Mouse (Mus musculus) liver, embryonic 11.5 days (tissue): ENCODE measurements at regions not wholly inside any gene's neighbourhood (a gene's known extent, or its start where the extent isn't known, plus 50 kb on each side); places are given as distances from the start of the nearest gene placed in this dataset.

Experiments
- ATAC-seq: fragments of 200-750 bp; cut with Nextera tagmentation; replicated peaks from 2 replicates; pipeline ENCODE4 v1.8.0; 2017; ENCODE audit warnings: moderate number of reproducible peaks, mild to moderate bottlenecking, moderate TSS enrichment, moderate library complexity; ENCODE audit not compliant: low FRiP score
- DNase-seq: peaks from one replicate; pipeline ENCODE4 v3.0.0-alpha.2; 2017; ENCODE audit warnings: low spot score
- H3K27ac ChIP-seq: fragments of 300-500 bp; sonication (generic); 2 replicates; pipeline ENCODE4 v1.5.1; 2014; ENCODE audit warnings: mild to moderate bottlenecking, low read depth, low read length, control low read depth
- H3K27me3 ChIP-seq: fragments of 300-500 bp; sonication (generic); replicated peaks from 2 replicates; pipeline ENCODE4 v1.6.1; 2014; ENCODE audit warnings: low read length, mixed read lengths; ENCODE audit not compliant: control insufficient read depth, insufficient read depth
- H3K36me3 ChIP-seq: fragments of 300-500 bp; sonication (generic); 2 replicates; pipeline ENCODE4 v1.6.1; 2014; ENCODE audit warnings: mild to moderate bottlenecking, low read length, moderate library complexity, mixed read lengths; ENCODE audit not compliant: control insufficient read depth, insufficient read depth
- H3K4me1 ChIP-seq: fragments of 300-500 bp; sonication (generic); replicated peaks from 2 replicates; pipeline ENCODE4 v1.6.1; 2014; ENCODE audit warnings: low read length, mixed read lengths; ENCODE audit not compliant: control insufficient read depth, insufficient read depth
- H3K4me2 ChIP-seq: fragments of 300-500 bp; sonication (generic); 2 replicates; pipeline ENCODE4 v1.6.1; 2014; ENCODE audit warnings: mild to moderate bottlenecking, control low read depth, moderate library complexity
- H3K4me3 ChIP-seq: fragments of 300-500 bp; sonication (generic); 2 replicates; pipeline ENCODE4 v1.5.1; 2014; ENCODE audit warnings: low read depth, low read length, control low read depth
- H3K9ac ChIP-seq: fragments of 300-500 bp; sonication (generic); 2 replicates; pipeline ENCODE4 v1.6.1; 2014; ENCODE audit warnings: low read depth, low read length, control low read depth
- H3K9me3 ChIP-seq: fragments of 300-500 bp; sonication (generic); 2 replicates; pipeline ENCODE4 v1.6.1; 2016; ENCODE audit warnings: low read length, inconsistent platforms, mixed read lengths; ENCODE audit not compliant: control insufficient read depth
- WGBS: fragments of 180-500 bp; shearing (Covaris S2); extraction: QIAGEN DNeasy Blood & Tissue Kit; methylation state at CpG from one replicate; pipeline ENCODE4 v1.1.7; 2014; 5-methylcytosine and 5-hydroxymethylcytosine counted together

- no peaks in the 10 kb centered on the region for H3K36me3 ChIP-seq
- H3K9ac ChIP-seq = no peak overlapping the region
- WGBS = 76% methylated on average over 5 of the region's 5 CpGs
- no peaks in the 10 kb centered on the region for H3K9me3 ChIP-seq
- H3K4me1 ChIP-seq = no peaks in the 10 kb centered on the region
- H3K27me3 ChIP-seq = no peaks in the 10 kb centered on the region
- no peak overlapping the region for H3K4me3 ChIP-seq
- DNase-seq = no peak
- no peak for ATAC-seq
- H3K27ac ChIP-seq = no peak overlapping the region
- H3K4me2 ChIP-seq = no peak overlapping the region
Observed at GRCm38 (mm10) chr1:92277199-92277747, 81.8 kb upstream of the Hdac4 start.

- DNase-seq = no peak
Observed at GRCm38 (mm10) chr1:92275388-92275787, 79.9 kb upstream of the Hdac4 start.

DNA sequence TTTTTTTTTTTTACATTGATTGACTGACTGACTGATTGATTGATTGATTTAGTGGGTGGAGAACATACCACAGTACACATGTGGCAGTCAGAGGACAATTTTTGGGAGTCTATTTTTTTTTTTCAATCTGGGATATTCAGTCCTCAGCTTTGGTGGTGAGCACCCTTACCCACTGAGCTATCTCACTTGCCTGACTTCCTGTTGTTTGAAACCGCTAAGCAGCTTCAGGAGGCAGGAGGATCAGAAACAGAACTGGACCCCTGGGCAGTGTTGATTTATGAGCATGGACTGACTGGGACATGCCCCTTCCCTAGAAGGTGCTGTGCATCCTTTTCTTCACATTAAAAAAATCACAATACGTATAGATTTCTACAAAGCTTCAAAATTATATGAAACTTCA is 78.3 kb upstream of the Hdac4 start:
- H3K27ac ChIP-seq = no peak overlapping the region
- H3K4me3 ChIP-seq = no peak overlapping the region
- H3K27me3 ChIP-seq = no peaks in the 10 kb centered on the region; the same call in 1 of the 2 replicates
- ATAC-seq = no peak
- no peak for DNase-seq
- WGBS = 48% methylated on average over 2 of the region's 2 CpGs
- no peaks in the 10 kb centered on the region for H3K4me1 ChIP-seq
- no peak overlapping the region for H3K9ac ChIP-seq
- H3K36me3 ChIP-seq = no peaks in the 10 kb centered on the region
- no peak overlapping the region for H3K4me2 ChIP-seq
- no peaks in the 10 kb centered on the region for H3K9me3 ChIP-seq

More at GRCm38 (mm10) chr1:92275388-92275787, 79.9 kb upstream of the Hdac4 start:
- no peaks in the 10 kb centered on the region; the same call in 1 of the 2 replicates for H3K27me3 ChIP-seq
- H3K9ac ChIP-seq = no peak overlapping the region
- WGBS = 56% methylated on average over 1 of the region's 1 CpGs
- no peaks in the 10 kb centered on the region for H3K9me3 ChIP-seq
- no peak overlapping the region for H3K27ac ChIP-seq
- no peaks in the 10 kb centered on the region for H3K36me3 ChIP-seq
- no peak overlapping the region for H3K4me3 ChIP-seq
- no peak for ATAC-seq
- no peak overlapping the region for H3K4me2 ChIP-seq
- no peaks in the 10 kb centered on the region for H3K4me1 ChIP-seq

DNA sequence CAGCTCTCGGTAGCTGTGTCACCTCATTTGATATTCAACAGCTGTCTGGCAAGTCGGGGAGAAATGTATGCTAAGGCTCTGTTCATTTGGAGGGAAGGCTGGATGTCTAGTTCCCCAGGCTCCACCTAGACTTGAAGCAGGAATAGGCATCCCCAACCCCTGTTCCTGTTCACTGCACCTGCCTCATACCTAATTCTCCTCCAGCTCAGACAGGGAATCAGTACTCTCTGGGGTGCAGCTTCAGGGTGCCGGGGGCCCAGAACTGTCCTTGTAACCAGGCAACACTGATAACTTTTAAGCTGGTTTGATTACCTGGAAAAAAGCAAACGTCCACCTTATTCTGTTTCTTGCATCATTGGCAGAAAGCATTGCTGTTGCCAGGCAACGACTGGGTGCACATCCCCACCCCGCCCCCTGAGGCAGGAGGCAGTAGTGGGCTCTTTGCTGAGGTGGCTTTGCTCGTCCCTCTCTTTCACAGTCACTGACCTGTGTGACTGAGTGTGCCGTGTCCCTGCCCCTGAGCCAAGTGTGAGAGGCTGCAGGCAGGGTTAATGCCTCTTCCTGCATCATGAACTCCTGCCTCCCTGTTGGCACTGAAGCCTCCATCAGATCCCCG is 76.3 kb upstream of the Hdac4 start:
- DNase-seq (no peak), ATAC-seq (no peak)
- H3K36me3 ChIP-seq = no peaks in the 10 kb centered on the region
- no peaks in the 10 kb centered on the region for H3K9me3 ChIP-seq
- no peak overlapping the region for H3K27ac ChIP-seq
- no peaks in the 10 kb centered on the region; the same call in 1 of the 2 replicates for H3K27me3 ChIP-seq
- H3K4me1 ChIP-seq = no peaks in the 10 kb centered on the region
- H3K4me2 ChIP-seq = no peak overlapping the region
- WGBS = 54% methylated on average over 9 of the region's 9 CpGs
- H3K4me3 ChIP-seq = no peak overlapping the region
- no peak overlapping the region for H3K9ac ChIP-seq

DNA sequence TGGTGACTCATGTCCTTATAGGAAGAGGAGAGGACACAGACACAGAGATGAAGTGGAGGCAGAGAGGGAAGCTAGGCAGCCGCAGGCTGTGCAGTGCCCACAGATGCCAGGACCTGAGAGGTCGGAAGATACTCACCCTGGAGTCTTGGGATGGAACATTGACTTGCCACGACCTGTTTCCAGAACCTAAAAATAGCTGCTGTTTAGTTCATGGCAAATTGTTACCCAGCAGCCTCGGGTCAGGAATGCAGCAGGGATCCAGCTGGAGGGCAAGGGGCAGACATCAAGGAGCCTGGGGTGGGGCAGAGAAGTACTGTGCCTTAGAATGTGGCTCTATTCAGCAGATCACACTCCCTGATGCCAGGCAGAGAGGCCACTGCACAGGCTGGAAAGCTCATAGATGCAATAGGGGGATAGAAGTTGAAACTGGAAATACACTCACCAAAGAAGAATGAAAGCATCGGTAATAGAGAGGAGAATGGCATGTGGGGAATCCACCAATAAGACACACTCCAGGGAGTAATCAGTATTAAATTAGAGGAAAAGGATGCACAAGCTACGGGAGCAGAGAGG is 75.1 kb upstream of the Hdac4 start:
- Histone ChIP-seq H3K4me3 (no peak overlapping the region), H3K36me3 (no peaks in the 10 kb centered on the region), H3K4me2 (no peak overlapping the region), H3K9me3 (no peaks in the 10 kb centered on the region), H3K9ac (no peak overlapping the region), H3K4me1 (no peaks in the 10 kb centered on the region), H3K27ac (no peak overlapping the region), H3K27me3 (no peaks in the 10 kb centered on the region; the same call in 1 of the 2 replicates)
- DNase-seq (no peak), ATAC-seq (no peak)
- 50% methylated on average over 6 of the region's 6 CpGs for WGBS

DNA sequence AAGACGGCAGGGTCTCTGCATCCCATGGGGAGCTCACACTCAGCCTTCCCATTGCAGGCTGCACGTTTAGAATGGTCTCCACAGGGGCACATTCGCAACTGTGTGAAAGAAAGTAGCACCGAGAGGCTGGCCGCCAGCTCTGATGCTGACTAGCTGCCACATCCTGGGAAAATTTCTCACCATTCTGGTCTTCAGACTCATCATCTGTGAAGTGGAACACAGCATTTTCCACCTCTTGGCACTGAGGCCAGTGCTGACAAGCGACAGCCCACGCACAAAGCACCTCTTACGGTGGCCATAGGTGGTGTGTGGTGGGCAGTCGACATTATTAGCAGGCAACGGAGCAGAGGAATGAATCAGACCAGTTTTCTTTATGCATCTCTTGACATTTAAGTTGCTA is 74.0 kb upstream of the Hdac4 start:
- ATAC-seq (no peak), DNase-seq (no peak)
- Histone ChIP-seq H3K4me1 (no peaks in the 10 kb centered on the region), H3K27ac (no peak overlapping the region), H3K9ac (no peak overlapping the region), H3K36me3 (no peaks in the 10 kb centered on the region), H3K4me3 (no peak overlapping the region), H3K27me3 (no peaks in the 10 kb centered on the region; the same call in 1 of the 2 replicates), H3K9me3 (no peaks in the 10 kb centered on the region), H3K4me2 (no peak overlapping the region)
- WGBS = 63% methylated on average over 10 of the region's 10 CpGs

DNA sequence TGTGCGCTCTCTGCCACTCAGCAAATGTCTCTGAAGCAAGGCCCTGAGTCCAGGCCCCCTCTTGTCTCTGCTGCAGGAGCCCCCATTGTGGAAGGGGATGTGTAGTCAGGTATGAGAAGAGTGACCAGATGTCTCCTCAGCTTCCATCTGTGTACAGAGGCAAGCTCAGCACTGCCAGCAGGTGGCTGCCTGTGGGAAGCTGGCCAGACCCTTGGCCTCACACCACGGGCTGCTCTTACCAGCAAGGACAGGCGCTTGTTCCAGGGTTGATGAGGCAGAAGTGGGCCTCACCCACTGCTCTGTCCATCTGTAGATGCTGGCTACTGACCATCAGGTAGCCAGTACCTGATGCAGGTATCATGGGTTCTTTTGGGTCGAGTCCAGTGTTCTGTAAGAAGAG is 69.4 kb upstream of the Hdac4 start:
- no peak for ATAC-seq
- no peaks in the 10 kb centered on the region for H3K4me1 ChIP-seq
- no peak overlapping the region for H3K27ac ChIP-seq
- no peak for DNase-seq
- H3K27me3 ChIP-seq = no peaks in the 10 kb centered on the region
- H3K36me3 ChIP-seq = no peaks in the 10 kb centered on the region
- WGBS = 77% methylated on average over 4 of the region's 4 CpGs
- no peaks in the 10 kb centered on the region for H3K9me3 ChIP-seq
- no peak overlapping the region for H3K4me3 ChIP-seq
- no peak overlapping the region for H3K4me2 ChIP-seq
- no peak overlapping the region for H3K9ac ChIP-seq

- H3K36me3 ChIP-seq = no peaks in the 10 kb centered on the region
- no peak overlapping the region for H3K9ac ChIP-seq
- no peaks in the 10 kb centered on the region for H3K27me3 ChIP-seq
- no peak overlapping the region for H3K4me3 ChIP-seq
- 82% methylated on average over 23 of the region's 23 CpGs for WGBS
- DNase-seq = no peak
- no peak overlapping the region for H3K27ac ChIP-seq
- H3K9me3 ChIP-seq = no peaks in the 10 kb centered on the region
- no peak for ATAC-seq
- no peaks in the 10 kb centered on the region for H3K4me1 ChIP-seq
- H3K4me2 ChIP-seq = no peak overlapping the region
Observed at GRCm38 (mm10) chr1:92259715-92260392, 64.4 kb upstream of the Hdac4 start.
